Mouse (Mus musculus): ENCODE data around the gene Hsf2.
A peak's percentile ranks its signal among the peaks of the same experiment; 100 is the strongest.

DNA sequence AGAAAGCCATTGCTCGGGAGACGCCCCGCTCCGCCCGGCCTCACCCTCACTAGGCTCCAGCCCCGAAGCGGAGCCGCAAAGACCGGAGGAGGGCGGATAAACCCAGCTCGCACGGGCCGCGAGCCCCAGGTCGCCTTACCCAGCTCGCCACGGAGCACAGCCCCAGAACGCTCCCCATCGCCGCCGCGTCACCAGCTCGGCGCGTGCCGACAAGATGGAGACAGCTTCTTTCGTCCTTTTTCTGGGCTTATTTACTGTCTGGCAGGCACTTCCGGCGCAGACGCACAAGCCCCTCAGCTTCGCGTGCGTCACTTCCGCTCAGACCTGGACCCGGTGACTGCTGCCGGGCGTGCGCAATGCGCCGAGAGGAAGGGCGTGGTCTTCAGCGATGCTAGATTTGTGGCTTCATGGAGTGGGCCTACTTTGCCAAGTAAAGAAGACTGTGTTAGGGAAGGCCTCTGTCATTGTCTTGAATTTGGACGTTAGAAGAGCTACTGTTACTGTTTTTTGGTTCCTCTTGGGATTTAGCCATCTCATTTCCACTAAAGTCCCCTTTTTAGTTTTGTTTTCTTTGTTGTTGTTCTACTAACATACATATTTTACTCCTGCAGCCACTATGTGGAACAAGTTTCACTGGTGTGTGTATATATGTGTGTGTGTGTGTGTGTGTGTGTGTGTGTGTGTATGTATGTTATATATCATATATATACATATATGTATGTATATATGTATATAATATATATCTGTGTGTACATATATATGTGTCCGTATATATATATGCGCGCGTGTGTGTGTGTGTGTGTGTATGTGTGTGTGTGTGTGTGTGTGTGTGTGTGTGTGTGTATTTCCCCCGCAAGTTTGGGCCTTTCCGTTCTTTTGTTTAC lies 46.3 kb downstream of the Hsf2 start, which contains the start of gene Serinc1:
- TF ChIP-seq POLR2A (IDR thresholded peaks at IDR 0.05; ENCODE audit: extremely low read depth, insufficient read depth, low read length) (peak; percentile 95), CTCF (IDR thresholded peaks at IDR 0.05; ENCODE audit: extremely low read depth, insufficient read depth, low read length) (no peak)

Data from cortical plate, adult 2 months (tissue).